Comparison of ENCODE assay signal across 8 mouse cellular contexts in genomic region chr6:31217641-31218138, GRCm38 (mm10).
DNase-seq lines count a peak whose midpoint lies in the region; ATAC-seq and TF ChIP-seq lines count a peak whose summit lies in the region.

No protein-coding gene starts in this region.

- H3K27ac ChIP-seq in intestine, embryonic 14.5 days (ENCODE audit: low read depth), result no peak overlapping the region
- H3K27ac ChIP-seq in limb, embryonic 14.5 days (replicated peaks; ENCODE audit: low read depth, low read length), result no peak overlapping the region
- no peak overlapping the region for H3K27ac ChIP-seq in midbrain, embryonic 16.5 days (ENCODE audit: low read length)

- TF ChIP-seq POLR2A in limb, embryonic 14.5 days (IDR thresholded peaks at IDR 0.05; ENCODE audit: borderline replicate concordance, extremely low read depth, insufficient read depth, insufficient read length), result no peak

- H3K9ac ChIP-seq in intestine, embryonic 14.5 days (ENCODE audit: low read length), result peak overlapping the region; percentile 29; the same call in 1 of the 2 replicates
- H3K9ac ChIP-seq in limb, embryonic 14.5 days (ENCODE audit: low read depth, low read length, severe bottlenecking), result no peak overlapping the region
- H3K9ac ChIP-seq in midbrain, embryonic 16.5 days (ENCODE audit: low read depth, low read length), result peak overlapping the region; percentile 54

- DNase-seq in frontal cortex, postnatal 10 days (ENCODE audit: low spot score in 2 of 2), result peak; percentile 38 to 50
- DNase-seq in frontal cortex, postnatal 14 days (ENCODE audit: low spot score in 2 of 2), result no peak
- DNase-seq in cerebellum, adult 8-10 months, result peak; percentile 64
- DNase-seq in gastrocnemius, postnatal 25 days, result peak; percentile 66
- DNase-seq in intestine, embryonic 14.5 days (ENCODE audit: low spot score), result peak; percentile 87
- peak; percentile 57 for DNase-seq in limb, embryonic 14.5 days (ENCODE audit: low spot score)
- peak; percentile 51 for DNase-seq in testis, postnatal 14 days (ENCODE audit: low spot score)

- no peaks in the 10 kb centered on the region for H3K36me3 ChIP-seq in intestine, embryonic 14.5 days (ENCODE audit: control insufficient read depth, insufficient read depth, low read length)
- H3K36me3 ChIP-seq in limb, embryonic 14.5 days (ENCODE audit: control insufficient read depth, insufficient read depth, low read length), result no peaks in the 10 kb centered on the region
- no peaks in the 10 kb centered on the region for H3K36me3 ChIP-seq in midbrain, embryonic 16.5 days (ENCODE audit: control insufficient read depth, insufficient read depth, low read length)

- H3K27me3 ChIP-seq in intestine, embryonic 14.5 days (replicated peaks; ENCODE audit: control insufficient read depth, insufficient read depth, low read length), result peaks cover 75% of the 10 kb centered on the region
- peaks cover 79% of the 10 kb centered on the region for H3K27me3 ChIP-seq in limb, embryonic 14.5 days (ENCODE audit: control insufficient read depth, insufficient read depth, low read length)
- peaks cover 11% of the 10 kb centered on the region for H3K27me3 ChIP-seq in midbrain, embryonic 16.5 days (ENCODE audit: control insufficient read depth, insufficient read depth, low read depth, low read length)

- no peak for ATAC-seq in intestine, embryonic 14.5 days (replicated peaks; ENCODE audit: low FRiP score, low TSS enrichment, low read depth)
- no peak for ATAC-seq in limb, embryonic 14.5 days (ENCODE audit: low FRiP score, low read depth)
- no peak for ATAC-seq in midbrain, embryonic 16.5 days

- peaks cover 18% of the 10 kb centered on the region for H3K4me1 ChIP-seq in intestine, embryonic 14.5 days (replicated peaks; ENCODE audit: control insufficient read depth, insufficient read depth, low read length)
- H3K4me1 ChIP-seq in limb, embryonic 14.5 days (ENCODE audit: control insufficient read depth, insufficient read depth, low read length), result peaks cover 21% of the 10 kb centered on the region
- H3K4me1 ChIP-seq in midbrain, embryonic 16.5 days (ENCODE audit: control insufficient read depth, insufficient read depth, low read length), result peaks cover 30% of the 10 kb centered on the region

- WGBS in intestine, embryonic 14.5 days, result under 1% methylated on average over 25 of the region's 25 CpGs
- WGBS in limb, embryonic 14.5 days, result 0% methylated on average over 21 of the region's 25 CpGs
- under 1% methylated on average over 25 of the region's 25 CpGs for WGBS in midbrain, embryonic 16.5 days

- H3K9me3 ChIP-seq in intestine, embryonic 14.5 days (ENCODE audit: control insufficient read depth, low read length), result no peaks in the 10 kb centered on the region
- H3K9me3 ChIP-seq in limb, embryonic 14.5 days (ENCODE audit: control insufficient read depth, low read length), result no peaks in the 10 kb centered on the region
- no peaks in the 10 kb centered on the region for H3K9me3 ChIP-seq in midbrain, embryonic 16.5 days (replicated peaks; ENCODE audit: control insufficient read depth, low read length, poor library complexity, severe bottlenecking)

- H3K4me3 ChIP-seq in intestine, embryonic 14.5 days (ENCODE audit: low read depth, low read length), result peak overlapping the region; percentile 70
- H3K4me3 ChIP-seq in limb, embryonic 14.5 days (replicated peaks; ENCODE audit: low read length), result peak overlapping the region; percentile 67
- H3K4me3 ChIP-seq in midbrain, embryonic 16.5 days (ENCODE audit: low read depth, low read length), result peak overlapping the region; percentile 63

- peak overlapping the region; percentile 100 for H3K4me2 ChIP-seq in intestine, embryonic 14.5 days (ENCODE audit: low read length)
- peak overlapping the region; percentile 100 for H3K4me2 ChIP-seq in limb, embryonic 14.5 days (replicated peaks; ENCODE audit: low read depth, low read length, severe bottlenecking)
- peak overlapping the region; percentile 92 for H3K4me2 ChIP-seq in midbrain, embryonic 16.5 days (ENCODE audit: low read length)

Comparison
In these comparisons a context has a peak if more than half of its experiments do, and no peak if none do; other contexts are left out.
1. DNase-seq: peak in frontal cortex, postnatal 10 days (2 of 2), cerebellum, adult 8-10 months (single experiment), gastrocnemius, postnatal 25 days (single experiment), intestine, embryonic 14.5 days (single experiment), limb, embryonic 14.5 days (single experiment) and testis, postnatal 14 days (single experiment); none in frontal cortex, postnatal 14 days (0 of 2).
2. Peak in every context shown above with its lines, with median percentiles within 50 percentile points of each other: H3K4me2 ChIP-seq and H3K4me3 ChIP-seq.